Mouse (Mus musculus) C2C12 (cell line): ENCODE measurements around the gene Kptn. TPM values are rescaled to one million over a fixed set of nuclear protein-coding genes. Genes with fewer than 3 reads are reported as not detected.
A peak's percentile ranks its signal among the peaks of the same experiment; 100 is the strongest.

Experiments used
- H3K27me3 ChIP-seq: one replicate; pipeline ENCODE4 v1.6.1; 2011; ENCODE audit not compliant: control insufficient read depth, insufficient read depth, insufficient read length
- H3K36me3 ChIP-seq: one replicate; pipeline ENCODE4 v1.6.1; 2011; ENCODE audit not compliant: control insufficient read depth, insufficient read depth
- H3K4me3 ChIP-seq: one replicate; pipeline ENCODE4 v1.5.1; 2011; ENCODE audit warnings: mild to moderate bottlenecking, control low read depth; ENCODE audit not compliant: poor library complexity, insufficient read depth, severe bottlenecking
- H3K79me2 ChIP-seq: one replicate; pipeline ENCODE4 v1.6.1; 2011; ENCODE audit not compliant: control insufficient read depth, insufficient read depth
- H3K79me3 ChIP-seq: one replicate; pipeline ENCODE4 v1.6.1; 2011; ENCODE audit warnings: low read depth, control low read depth
- H3ac ChIP-seq: one replicate; pipeline ENCODE3; 2011; ENCODE audit warnings: low read depth; ENCODE audit not compliant: control insufficient read depth, insufficient read length
- CEBPB ChIP-seq: IDR thresholded peaks from one replicate; pipeline ENCODE4 v1.6.1; 2011; ENCODE audit warnings: low read depth, mild to moderate bottlenecking, control low read depth, moderate library complexity
- CTCF ChIP-seq: IDR thresholded peaks from one replicate; pipeline ENCODE4 v1.5.1; 2011; ENCODE audit not compliant: control insufficient read depth, insufficient read depth, insufficient read length
- FOSL1 ChIP-seq: IDR thresholded peaks from one replicate; pipeline ENCODE4 v1.8.0; 2011; ENCODE audit warnings: mild to moderate bottlenecking, low read length; ENCODE audit not compliant: poor library complexity, insufficient read depth, severe bottlenecking
- MAX ChIP-seq: IDR thresholded peaks from one replicate; pipeline ENCODE4 v1.6.1; 2011; ENCODE audit warnings: mild to moderate bottlenecking, control low read depth
- MYOD1 ChIP-seq: IDR thresholded peaks from one replicate; pipeline ENCODE4 v1.6.1; 2011; ENCODE audit warnings: low read depth; ENCODE audit not compliant: control insufficient read depth, insufficient read length
- MYOG ChIP-seq: IDR thresholded peaks from one replicate; pipeline ENCODE4 v1.6.1; 2011; ENCODE audit not compliant: control insufficient read depth, insufficient read length; ENCODE audit errors: extremely low read depth
- USF1 ChIP-seq: IDR thresholded peaks from one replicate; pipeline ENCODE4 v1.6.1; 2011; ENCODE audit warnings: low read depth, mild to moderate bottlenecking, control low read depth, moderate library complexity
- polyA plus RNA-seq: library from polyadenylated mRNA; unstranded; fragments of >200 nt; fragmentation: generic; extraction: Trizol; gene quantifications from one replicate; pipeline ENCODE4 v1.2.1, GENCODE M21; 2012; ENCODE audit warnings: missing spikeins

The Kptn gene
- polyA plus RNA-seq, 1 experiment, result 13.1 TPM

- H3K4me3 ChIP-seq, result no peak overlapping the region
- peaks cover 18% of the 10 kb centered on the region for H3K36me3 ChIP-seq
- no peak for TF ChIP-seq MAX
- TF ChIP-seq CEBPB, result no peak
- no peak for TF ChIP-seq MYOD1
- no peak for TF ChIP-seq MYOG
- no peak for TF ChIP-seq USF1
- no peak for TF ChIP-seq CTCF
- TF ChIP-seq FOSL1, result no peak
- H3K79me3 ChIP-seq, result peaks cover 2% of the 10 kb centered on the region
- H3K27me3 ChIP-seq, result no peaks in the 10 kb centered on the region
- no peak overlapping the region for H3ac ChIP-seq
- H3K79me2 ChIP-seq, result peaks cover 2% of the 10 kb centered on the region
Measured at GRCm38 (mm10) chr7:16111284-16112090, 8.2 kb upstream of the Kptn start.

GRCm38 (mm10) chr7:16116418-16116817, 3.3 kb upstream of the Kptn start:
- Histone ChIP-seq H3K4me3 (no peak overlapping the region), H3K27me3 (no peaks in the 10 kb centered on the region), H3K79me3 (no peaks in the 10 kb centered on the region), H3ac (no peak overlapping the region), H3K36me3 (peaks cover 5% of the 10 kb centered on the region), H3K79me2 (no peaks in the 10 kb centered on the region)
- TF ChIP-seq MYOG (no peak), CTCF (no peak), MYOD1 (no peak), FOSL1 (no peak), USF1 (no peak), CEBPB (no peak), MAX (no peak)

- Histone ChIP-seq H3K79me3 (no peaks in the 10 kb centered on the region), H3K79me2 (no peaks in the 10 kb centered on the region), H3ac (no peak overlapping the region), H3K4me3 (no peak overlapping the region), H3K27me3 (no peaks in the 10 kb centered on the region), H3K36me3 (peaks cover 5% of the 10 kb centered on the region)
- TF ChIP-seq MYOG (no peak), CEBPB (no peak), USF1 (no peak), FOSL1 (no peak), CTCF (no peak), MYOD1 (no peak)
Measured at GRCm38 (mm10) chr7:16117100-16117499, 2.6 kb upstream of the Kptn start.

GRCm38 (mm10) chr7:16120262-16120600, 536 bp downstream of the Kptn start:
- no peaks in the 10 kb centered on the region for H3K27me3 ChIP-seq
- no peak for TF ChIP-seq CEBPB
- no peak for TF ChIP-seq FOSL1
- TF ChIP-seq CTCF, result no peak
- no peak for TF ChIP-seq USF1
- TF ChIP-seq MYOG, result no peak
- TF ChIP-seq MYOD1, result no peak
- no peak for TF ChIP-seq MAX
- no peaks in the 10 kb centered on the region for H3K79me3 ChIP-seq
- peak overlapping the region; percentile 43 for H3ac ChIP-seq
- H3K36me3 ChIP-seq, result peaks cover 5% of the 10 kb centered on the region
- H3K4me3 ChIP-seq, result peak overlapping the region; percentile 44
- H3K79me2 ChIP-seq, result no peaks in the 10 kb centered on the region

GRCm38 (mm10) chr7:16125829-16126228, 6.1 kb downstream of the Kptn start:
- TF ChIP-seq MYOD1 (no peak), MYOG (no peak), CTCF (no peak), FOSL1 (no peak), CEBPB (no peak), USF1 (no peak), MAX (no peak)
- Histone ChIP-seq H3K79me2 (no peaks in the 10 kb centered on the region), H3K36me3 (no peaks in the 10 kb centered on the region), H3K27me3 (peaks cover 7% of the 10 kb centered on the region), H3K4me3 (no peak overlapping the region), H3K79me3 (no peaks in the 10 kb centered on the region), H3ac (no peak overlapping the region)
